In the genomic region with DNA sequence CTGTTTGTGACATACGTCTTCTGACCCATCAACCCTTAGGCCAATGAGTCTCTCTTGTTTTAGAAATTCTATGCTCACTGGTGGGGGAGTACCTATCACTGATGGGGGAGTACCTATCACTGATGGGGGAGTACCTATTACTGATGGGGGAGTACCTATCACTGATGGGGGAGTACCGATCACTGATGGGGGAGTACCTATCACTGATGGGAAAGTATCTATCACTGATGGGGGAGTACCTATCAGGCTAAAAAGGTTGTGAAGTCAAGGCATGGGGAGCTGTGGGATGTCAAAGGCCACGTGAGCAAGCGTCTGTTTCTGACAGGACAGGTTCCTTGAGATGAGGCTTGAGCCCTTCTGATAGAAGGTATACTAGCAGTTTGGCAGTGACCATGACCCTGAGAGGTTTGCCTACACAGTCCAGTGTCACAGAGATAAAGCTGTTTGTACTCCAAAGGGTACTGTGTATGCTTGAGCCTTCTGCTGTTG, we compare ENCODE assay signal across 34 mouse cellular contexts.
"Had no signal": no experiment of that assay in that cellular context is flagged by ENCODE, and none has a peak within 500 bp of the region (broad histone marks: within the 10 kb centered on the region; RNA-seq: fewer than 3 reads in every experiment).

No protein-coding gene starts in this region.

- H3K9ac ChIP-seq: heart, embryonic 12.5 days; heart, embryonic 13.5 days; heart, embryonic 15.5 days; hindbrain, embryonic 12.5 days; hindbrain, embryonic 13.5 days; hindbrain, embryonic 14.5 days; hindbrain, embryonic 15.5 days; intestine, embryonic 15.5 days; kidney, embryonic 15.5 days had no signal

- H3K9me3 ChIP-seq: heart, embryonic 15.5 days; hindbrain, embryonic 10.5 days; hindbrain, embryonic 12.5 days; hindbrain, embryonic 13.5 days; hindbrain, embryonic 15.5 days; intestine, embryonic 15.5 days; kidney, embryonic 15.5 days had no signal

- DNase-seq: heart, postnatal 10 days; heart, postnatal 14 days; heart, postnatal 36 days; heart, postnatal 4 days; kidney, adult 11 months; kidney, adult 18-20 months; kidney, adult 2 months; kidney, adult 8-10 months; kidney, adult 9 months; kidney, postnatal 10 days; kidney, postnatal 14 days; kidney, postnatal 25 days; kidney, postnatal 36 days; kidney, postnatal 4 days; layer of hippocampus, adult 9-11 months; layer of hippocampus, postnatal 36 days had no signal

- H3K27me3 ChIP-seq: heart, embryonic 12.5 days; heart, embryonic 13.5 days; heart, embryonic 15.5 days; hindbrain, embryonic 12.5 days; hindbrain, embryonic 13.5 days; hindbrain, embryonic 15.5 days; intestine, embryonic 15.5 days; kidney, embryonic 15.5 days had no signal

- ATAC-seq: hindbrain, embryonic 16.5 days; hindbrain, postnatal 0 days; inflammation-experienced regulatory T-cells, adult 6 months; intestine, embryonic 15.5 days; intestine, embryonic 16.5 days; intestine, postnatal 0 days had no signal

- H3K4me3 ChIP-seq: heart, embryonic 12.5 days; heart, embryonic 13.5 days; heart, embryonic 15.5 days; hindbrain, embryonic 10.5 days; hindbrain, embryonic 12.5 days; hindbrain, embryonic 13.5 days; hindbrain, embryonic 15.5 days; intestine, embryonic 15.5 days; kidney, embryonic 15.5 days; layer of hippocampus, adult 2 months; left cerebral cortex, adult 2 months had no signal

- H3K4me2 ChIP-seq: heart, embryonic 12.5 days; heart, embryonic 13.5 days; heart, embryonic 15.5 days; hindbrain, embryonic 12.5 days; hindbrain, embryonic 13.5 days; hindbrain, embryonic 14.5 days; hindbrain, embryonic 15.5 days; intestine, embryonic 15.5 days; kidney, embryonic 15.5 days had no signal

- H3K4me1 ChIP-seq: heart, embryonic 12.5 days; hindbrain, embryonic 12.5 days; hindbrain, embryonic 13.5 days; intestine, embryonic 15.5 days had no signal

- H3K27ac ChIP-seq: heart, embryonic 13.5 days; heart, embryonic 15.5 days; hindbrain, embryonic 10.5 days; hindbrain, embryonic 12.5 days; hindbrain, embryonic 13.5 days; hindbrain, embryonic 14.5 days; hindbrain, embryonic 15.5 days; hindbrain, postnatal 0 days; intestine, embryonic 15.5 days; kidney, embryonic 15.5 days; kidney, postnatal 0 days; layer of hippocampus, adult 2 months; left cerebral cortex, adult 2 months had no signal

- H3K36me3 ChIP-seq: heart, embryonic 12.5 days; heart, embryonic 13.5 days; heart, embryonic 15.5 days; hindbrain, embryonic 10.5 days; hindbrain, embryonic 12.5 days; hindbrain, embryonic 13.5 days; hindbrain, embryonic 15.5 days; intestine, embryonic 15.5 days; kidney, embryonic 15.5 days had no signal
